Mouse (Mus musculus) lung, adult 2 months (tissue): Measurements from ENCODE around the gene Lrch1. TPM values are rescaled to one million over a fixed set of nuclear protein-coding genes. Genes with fewer than 3 reads are reported as not detected.

Source experiments
- DNase-seq: peaks from one replicate; pipeline ENCODE4 v3.0.0; 2022
- H3K4me1 ChIP-seq: fragments of 200-500 bp; 2 replicates; pipeline ENCODE4 v1.6.1; 2011; ENCODE audit warnings: low read length; ENCODE audit not compliant: control insufficient read depth, insufficient read depth
- H3K4me3 ChIP-seq: fragments of 200-500 bp; replicated peaks from 2 replicates; pipeline ENCODE3; 2011; ENCODE audit warnings: low read depth, mild to moderate bottlenecking, control low read depth, low read length; ENCODE audit errors: extremely low read depth
- CTCF ChIP-seq: fragments of 200-500 bp; IDR thresholded peaks from 2 replicates; pipeline ENCODE4 v1.5.1; 2011; ENCODE audit warnings: mild to moderate bottlenecking, low read length, control low read depth; ENCODE audit not compliant: insufficient read depth
- POLR2A ChIP-seq: fragments of 200-500 bp; IDR thresholded peaks from 2 replicates; pipeline ENCODE4 v1.6.1; 2011; ENCODE audit warnings: low read depth, mild to moderate bottlenecking, control low read depth, low read length, borderline replicate concordance; ENCODE audit errors: extremely low read depth
- WGBS: fragments of 180-500 bp; shearing (Covaris S2); methylation state at CpG from one replicate; pipeline ENCODE4 v1.1.7; 2018; 5-methylcytosine and 5-hydroxymethylcytosine counted together
- polyA plus RNA-seq: library from polyadenylated mRNA; depleted of rRNA; stranded (reverse); fragments of >200 nt; gene quantifications from 2 replicates; pipeline ENCODE4 v1.2.3, GENCODE M21; 2012

Lrch1 gene
- polyA plus RNA-seq, 1 experiment = 22.6 TPM

DNA sequence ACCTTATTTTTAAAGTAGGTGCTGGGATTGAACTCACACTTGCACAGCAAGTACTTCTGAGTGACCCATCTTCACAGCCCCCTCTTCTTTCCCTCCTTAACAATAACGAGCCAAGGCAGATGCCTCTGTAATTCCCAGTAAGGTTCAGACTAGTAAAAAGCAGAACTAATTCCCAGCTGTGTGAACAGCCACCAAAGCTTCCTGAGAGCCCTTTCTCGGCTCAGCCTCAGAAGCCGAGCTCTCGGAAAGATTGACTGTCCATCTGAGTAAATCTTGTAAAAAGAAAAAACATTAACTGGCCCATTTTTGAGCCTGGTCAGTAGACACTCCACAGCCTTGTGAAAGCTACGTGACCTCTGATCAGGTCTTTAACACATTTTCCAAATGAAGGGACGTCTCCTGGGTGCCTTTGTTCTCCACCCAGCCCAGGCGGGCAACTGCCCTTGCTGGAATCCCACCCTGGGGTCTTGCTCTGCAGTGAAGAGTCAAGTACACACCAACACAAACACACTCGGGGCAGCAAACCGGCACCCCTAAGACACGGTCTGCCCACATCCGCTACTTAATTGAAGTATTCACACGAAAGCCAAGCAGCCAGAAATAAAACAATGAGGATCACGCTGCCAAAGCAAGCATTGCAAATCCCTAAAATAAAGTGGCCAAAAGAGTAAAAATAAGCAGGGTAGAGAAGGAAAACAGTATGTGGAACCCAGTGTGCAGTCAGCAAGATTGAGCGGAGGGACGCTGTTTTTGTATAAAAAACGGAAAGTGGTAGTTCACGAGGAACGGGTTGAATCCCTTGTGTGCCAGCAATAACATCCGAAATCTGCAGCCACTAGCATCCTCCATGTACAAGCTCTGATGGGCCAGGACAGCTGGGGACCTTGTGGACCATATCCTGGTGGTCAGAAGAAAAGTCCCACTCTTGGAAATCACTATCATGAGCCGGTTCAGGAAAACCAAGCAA lies 80.3 kb downstream of the Lrch1 start:
- Histone ChIP-seq H3K4me1 (peaks cover 41% of the 10 kb centered on the region), H3K4me3 (no peak overlapping the region)
- no peak for DNase-seq
- WGBS = 28% methylated on average over 20 of the region's 20 CpGs
- no peak for TF ChIP-seq CTCF
- TF ChIP-seq POLR2A = no peak

DNA sequence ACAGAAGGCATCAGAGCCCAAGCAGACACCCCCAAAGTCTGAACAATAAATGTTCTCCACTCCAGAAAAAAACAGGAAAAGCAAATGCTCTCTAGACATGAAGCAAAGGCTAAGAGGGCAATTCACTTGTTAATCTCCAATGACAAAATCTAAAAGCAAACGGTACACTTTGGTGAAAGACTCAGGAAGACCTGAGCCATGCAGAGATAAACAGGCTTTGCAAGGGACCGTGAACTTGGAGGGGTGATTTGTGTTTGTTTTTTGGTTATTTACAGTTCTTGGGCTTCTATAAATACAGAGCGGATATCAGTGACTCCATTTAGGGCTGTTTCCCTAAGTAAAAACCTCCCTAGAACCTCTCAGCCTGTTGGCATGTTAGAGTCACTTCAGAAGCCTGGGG lies 81.9 kb downstream of the Lrch1 start:
- no peak for DNase-seq
- 21% methylated on average over 3 of the region's 3 CpGs for WGBS
- TF ChIP-seq CTCF = no peak
- no peak for TF ChIP-seq POLR2A
- H3K4me1 ChIP-seq = peaks cover 30% of the 10 kb centered on the region
- H3K4me3 ChIP-seq = no peak overlapping the region

DNA sequence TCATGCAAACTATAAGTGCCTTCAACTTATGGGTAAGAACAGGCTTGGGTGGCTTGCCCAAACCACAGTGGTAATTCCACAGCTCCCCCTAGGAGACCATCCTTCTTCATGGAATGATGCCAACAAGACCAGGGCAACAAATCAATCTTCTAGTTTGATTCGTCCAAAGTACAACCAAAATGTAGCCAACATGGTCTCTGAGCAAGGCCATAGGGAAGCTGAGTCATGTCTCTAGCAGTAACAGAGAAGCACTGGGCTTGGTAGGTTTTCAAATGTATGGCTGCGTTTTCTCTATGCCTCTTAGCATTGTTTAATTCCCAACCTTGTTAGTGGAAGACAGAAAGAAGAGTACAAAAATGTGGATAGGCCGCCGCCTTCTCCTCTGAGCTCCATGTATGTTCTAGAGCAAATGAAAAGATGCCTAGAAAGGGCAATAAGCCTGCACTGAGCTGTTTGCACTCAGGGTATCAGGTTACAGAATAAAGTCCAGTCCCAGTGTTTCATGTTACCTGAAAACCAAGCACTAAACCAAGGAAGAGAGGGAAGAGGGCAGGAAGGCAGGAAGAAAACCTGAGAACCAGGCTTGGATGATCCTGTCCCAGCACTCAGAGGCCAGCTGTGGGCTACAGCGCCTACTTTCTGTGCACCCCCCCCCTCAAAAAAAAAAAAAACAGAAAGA lies 82.7 kb downstream of the Lrch1 start:
- peaks cover 29% of the 10 kb centered on the region for H3K4me1 ChIP-seq
- no peak overlapping the region for H3K4me3 ChIP-seq
- TF ChIP-seq POLR2A (no peak), CTCF (no peak)
- WGBS = 69% methylated on average over 5 of the region's 5 CpGs
- DNase-seq = no peak

DNA sequence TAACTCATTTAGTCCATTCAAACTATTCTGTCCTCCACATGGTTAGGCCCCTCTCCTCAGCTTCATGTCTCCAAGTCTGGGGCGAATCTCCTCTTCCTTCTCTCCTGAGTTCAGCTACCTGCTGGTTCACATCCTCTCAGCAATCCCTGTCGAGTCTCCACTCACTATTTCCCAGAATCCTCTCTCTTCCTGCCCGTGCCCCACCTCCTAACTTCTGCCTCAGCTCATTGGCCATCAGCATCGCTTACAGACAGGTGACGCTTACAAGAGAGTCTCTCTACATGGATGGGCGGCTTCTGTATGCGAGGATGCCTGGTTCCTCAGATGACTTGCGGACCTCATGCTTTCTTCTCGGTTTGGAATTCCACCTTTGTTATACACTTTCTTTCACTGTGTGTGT lies 86.2 kb downstream of the Lrch1 start:
- WGBS = 85% methylated on average over 9 of the region's 9 CpGs
- no peak overlapping the region for H3K4me3 ChIP-seq
- DNase-seq = no peak
- TF ChIP-seq POLR2A (no peak), CTCF (no peak)
- peaks cover 10% of the 10 kb centered on the region for H3K4me1 ChIP-seq

DNA sequence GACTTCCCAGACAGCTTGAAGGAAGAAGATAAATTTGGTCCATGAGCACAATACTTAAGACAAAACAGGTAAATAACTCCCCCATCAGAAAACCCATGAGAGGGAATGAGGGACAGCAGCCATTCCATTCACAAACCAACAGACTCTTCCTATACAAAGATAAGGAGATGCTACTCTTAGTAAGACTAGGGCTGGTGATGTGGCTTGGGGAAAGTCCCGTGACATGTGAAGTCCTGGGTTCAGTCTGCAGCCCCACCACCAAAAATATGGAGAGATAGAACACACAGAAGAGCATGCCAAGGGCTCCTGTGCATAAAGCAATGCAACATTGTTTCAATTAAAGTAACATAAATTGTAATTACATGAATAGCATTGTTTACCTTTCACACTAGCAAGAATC lies 88.5 kb downstream of the Lrch1 start:
- TF ChIP-seq CTCF (no peak), POLR2A (no peak)
- no peak for DNase-seq
- 91% methylated on average over 1 of the region's 1 CpGs for WGBS
- no peak overlapping the region for H3K4me3 ChIP-seq
- peaks cover 2% of the 10 kb centered on the region; the same call in 1 of the 2 replicates for H3K4me1 ChIP-seq

DNA sequence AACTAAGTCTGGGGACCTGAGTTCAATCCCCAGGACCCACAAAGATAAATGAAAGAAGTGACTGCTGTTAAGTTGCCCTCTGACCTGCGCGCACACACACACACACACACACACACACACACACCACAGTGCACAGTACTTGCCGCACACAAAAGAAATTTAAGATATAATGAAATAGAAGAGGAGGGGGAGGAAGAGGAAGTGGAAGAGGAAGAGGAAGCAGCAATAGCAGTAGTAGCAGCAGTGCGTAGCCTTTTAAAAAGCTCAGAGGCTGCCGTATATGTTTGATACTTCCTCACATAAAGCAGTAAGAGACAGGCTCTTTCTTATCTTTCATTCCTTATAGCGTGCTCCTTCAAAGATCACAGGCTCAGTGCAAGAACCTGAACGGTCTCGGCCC lies 92.2 kb downstream of the Lrch1 start:
- Histone ChIP-seq H3K4me3 (no peak overlapping the region), H3K4me1 (peaks cover 13% of the 10 kb centered on the region)
- TF ChIP-seq POLR2A (no peak), CTCF (no peak)
- WGBS = 72% methylated on average over 8 of the region's 8 CpGs
- DNase-seq = no peak

DNA sequence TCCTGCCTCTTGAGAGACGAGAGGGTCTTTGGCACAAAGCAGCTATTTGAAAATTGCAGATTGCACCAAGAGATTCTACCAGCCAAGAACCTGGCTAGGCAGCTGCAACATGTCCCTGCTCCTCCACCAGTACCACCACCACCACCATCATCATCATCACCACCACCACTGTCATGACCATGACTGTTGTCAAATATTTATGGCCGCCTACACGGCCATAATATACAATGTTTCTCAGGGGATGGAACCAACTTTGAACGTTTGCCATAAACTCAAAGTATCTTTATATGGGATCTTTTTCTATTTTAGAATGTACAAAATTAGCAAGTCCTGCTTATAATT lies 93.9 kb downstream of the Lrch1 start:
- WGBS = 55% methylated on average over 4 of the region's 4 CpGs
- Histone ChIP-seq H3K4me1 (peaks cover 17% of the 10 kb centered on the region), H3K4me3 (no peak overlapping the region)
- no peak for DNase-seq
- TF ChIP-seq CTCF = no peak
- TF ChIP-seq POLR2A = no peak

DNA sequence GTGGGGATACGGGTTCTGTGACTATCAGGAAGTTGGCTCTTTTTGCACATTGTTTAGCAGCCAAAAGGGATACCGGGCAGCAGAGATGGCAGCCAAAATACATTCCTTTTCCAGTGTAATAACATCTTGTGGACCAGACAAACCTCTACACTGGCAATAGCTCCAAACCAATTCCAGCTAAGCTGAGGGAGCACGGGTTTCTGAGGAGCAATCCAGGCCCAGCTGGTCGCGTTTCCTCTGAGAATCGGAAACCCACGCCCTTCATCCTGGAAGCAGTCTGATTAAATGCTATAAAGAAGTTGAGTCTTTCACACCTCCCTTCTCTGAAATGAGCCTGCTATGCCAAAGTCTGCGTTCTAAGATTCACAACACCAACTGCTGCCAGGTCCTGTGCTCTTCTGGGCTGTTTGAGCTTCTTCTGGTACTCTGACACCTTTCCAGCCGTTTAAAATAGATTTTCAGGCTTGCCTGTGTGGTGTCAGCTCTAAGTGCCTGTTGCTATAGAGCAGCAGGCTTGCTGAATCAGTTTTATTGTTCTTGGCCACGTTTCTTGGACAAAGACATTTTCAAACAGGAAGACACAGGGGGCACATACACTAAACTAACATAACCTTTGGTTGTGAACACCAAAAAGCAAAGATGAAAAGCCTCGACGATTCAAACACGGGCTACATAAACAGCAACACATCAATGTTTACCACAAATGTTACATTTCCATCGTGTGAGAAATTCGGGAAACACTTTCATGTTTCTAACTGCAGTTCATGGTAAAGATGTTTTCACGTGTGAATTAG lies 94.5 kb downstream of the Lrch1 start:
- WGBS = 12% methylated on average over 16 of the region's 16 CpGs

DNA sequence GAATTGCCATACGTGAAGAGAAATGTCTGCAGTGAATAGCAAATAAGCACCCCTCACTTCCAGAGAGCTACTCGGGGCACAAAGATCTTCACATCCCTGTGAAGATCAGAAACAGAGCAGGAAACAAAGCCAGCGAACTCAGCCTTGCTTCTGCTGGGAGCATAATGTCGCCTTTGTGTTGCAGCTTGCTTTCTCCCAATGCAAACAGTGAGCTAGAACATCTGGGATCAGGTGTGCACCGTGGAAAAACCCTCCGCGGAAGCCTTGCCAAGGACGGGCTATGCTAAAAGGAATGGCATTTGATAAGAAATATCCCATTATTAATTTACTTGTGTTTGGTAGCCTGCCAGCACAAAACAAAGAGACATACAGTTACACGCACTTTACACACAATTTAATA lies 95.8 kb downstream of the Lrch1 start:
- Histone ChIP-seq H3K4me1 (peaks cover 17% of the 10 kb centered on the region), H3K4me3 (no peak overlapping the region)
- DNase-seq = no peak
- WGBS = 59% methylated on average over 9 of the region's 9 CpGs
- TF ChIP-seq CTCF = no peak
- no peak for TF ChIP-seq POLR2A

More for the DNA sequence above, 94.5 kb downstream of the Lrch1 start:
- Histone ChIP-seq H3K4me3 (no peak overlapping the region), H3K4me1 (peaks cover 17% of the 10 kb centered on the region)
- DNase-seq = no peak
- TF ChIP-seq CTCF = no peak
- TF ChIP-seq POLR2A = no peak
